Mouse (Mus musculus): ENCODE results near the gene Gpsm3. TPM values are rescaled to one million over a fixed set of nuclear protein-coding genes. Genes with fewer than 3 reads are reported as not detected.

Gpsm3 gene
- polyA plus RNA-seq, 1 experiment = 3.1 TPM

DNA sequence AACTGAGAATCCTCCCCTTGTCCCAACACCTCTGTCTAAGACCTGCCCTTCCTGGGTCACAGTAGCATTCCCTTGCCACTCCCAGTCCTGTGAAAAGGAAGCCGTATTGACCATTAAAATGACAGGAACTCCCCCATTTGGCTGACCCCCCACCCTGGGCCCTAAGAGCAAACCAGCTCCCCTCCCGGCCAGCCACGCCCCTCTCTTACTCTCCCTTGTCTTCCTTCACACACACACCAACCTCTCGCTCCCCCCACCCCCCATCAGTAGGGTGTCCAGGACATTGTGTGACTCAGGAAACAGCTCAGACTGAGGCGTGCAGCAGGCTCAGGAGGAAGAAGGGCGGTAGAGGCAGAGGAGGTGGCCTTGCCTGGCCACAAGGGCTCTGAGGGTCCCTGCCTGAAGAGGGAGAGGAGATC lies 25.6 kb upstream of the Gpsm3 start, which contains the start of gene Notch4:
Notch4 (plus strand) TSS at position 266 of the 419 bp plus-strand sequence.
- Histone ChIP-seq H3K4me3 (no peak within 1 kb of the TSS), H3ac (ENCODE audit: control insufficient read depth, insufficient read length) (no peak within 1 kb of the TSS), H3K79me2 (ENCODE audit: control insufficient read depth, insufficient read depth) (no peaks in the 10 kb centered on the region), H3K27me3 (ENCODE audit: control insufficient read depth, insufficient read depth, insufficient read length) (peaks cover 66% of the 10 kb centered on the region), H3K36me3 (ENCODE audit: control insufficient read depth, insufficient read depth) (no peaks in the 10 kb centered on the region), H3K4me2 (ENCODE audit: low read depth) (no peak within 1 kb of the TSS)
- TF ChIP-seq TCF12 (IDR thresholded peaks at IDR 0.05; ENCODE audit: insufficient read depth, poor library complexity, severe bottlenecking) (no peak), CEBPB (IDR thresholded peaks at IDR 0.05; ENCODE audit: insufficient read depth, poor library complexity, severe bottlenecking) (no peak), POLR2A (IDR thresholded peaks at IDR 0.05; ENCODE audit: insufficient read length, low read depth) (no peak), REST (IDR thresholded peaks at IDR 0.05; ENCODE audit: insufficient read depth, insufficient read length) (no peak), MYOG (IDR thresholded peaks at IDR 0.05; ENCODE audit: control insufficient read depth in 1 of 3, insufficient read depth in 1 of 3, insufficient read length in 2 of 3, low read depth in 2 of 3) (no peak), USF1 (IDR thresholded peaks at IDR 0.05; ENCODE audit: low read depth) (no peak), TCF3 (IDR thresholded peaks at IDR 0.05; ENCODE audit: insufficient read length, low read depth) (no peak), MAX (IDR thresholded peaks at IDR 0.05; ENCODE audit: low read depth) (no peak), SRF (IDR thresholded peaks at IDR 0.05; ENCODE audit: control insufficient read depth, insufficient read length, low read depth) (no peak), MYOD1 (IDR thresholded peaks at IDR 0.05; ENCODE audit: control insufficient read depth in 1 of 3, insufficient read length in 2 of 3, low read depth in 2 of 3) (no peak), POLR2AphosphoS2 (IDR thresholded peaks at IDR 0.05; ENCODE audit: insufficient read length, low read depth) (no peak), E2F4 (IDR thresholded peaks at IDR 0.05; ENCODE audit: insufficient read depth) (no peak)

DNA sequence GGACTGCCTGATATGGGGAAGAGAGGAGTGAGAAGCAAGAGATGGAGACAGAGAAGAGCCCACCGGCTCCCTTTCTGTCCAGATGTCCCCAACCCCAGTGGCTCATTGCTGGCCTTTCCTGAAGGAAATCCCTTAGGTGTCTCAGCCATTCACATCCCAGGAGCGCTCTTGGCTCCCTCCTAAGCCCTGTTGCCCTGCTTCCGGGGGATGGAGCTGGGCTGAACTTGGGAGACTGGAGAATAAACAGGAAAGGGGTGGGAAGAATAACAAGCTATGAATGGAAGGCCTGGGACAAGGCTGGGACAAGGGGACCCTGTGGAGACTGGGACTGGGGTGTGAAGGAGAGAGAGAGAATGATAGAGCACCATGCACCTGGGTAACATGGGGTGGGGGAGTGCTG lies 24.8 kb upstream of the Gpsm3 start:
- no peak overlapping the region for H3K4me3 ChIP-seq
- no peaks in the 10 kb centered on the region for H3K79me2 ChIP-seq (ENCODE audit: control insufficient read depth, insufficient read depth)
- no peak for TF ChIP-seq TCF12 (IDR thresholded peaks at IDR 0.05; ENCODE audit: insufficient read depth, poor library complexity, severe bottlenecking)
- no peak for TF ChIP-seq MYOD1 (IDR thresholded peaks at IDR 0.05; ENCODE audit: control insufficient read depth in 1 of 3, insufficient read length in 2 of 3, low read depth in 2 of 3)
- TF ChIP-seq SRF (IDR thresholded peaks at IDR 0.05; ENCODE audit: control insufficient read depth, insufficient read length, low read depth) = no peak
- no peak for TF ChIP-seq MAX (IDR thresholded peaks at IDR 0.05; ENCODE audit: low read depth)
- no peak for TF ChIP-seq USF1 (IDR thresholded peaks at IDR 0.05; ENCODE audit: low read depth)
- TF ChIP-seq REST (IDR thresholded peaks at IDR 0.05; ENCODE audit: insufficient read depth, insufficient read length) = no peak
- TF ChIP-seq POLR2A (IDR thresholded peaks at IDR 0.05; ENCODE audit: insufficient read length, low read depth) = no peak
- no peak for TF ChIP-seq POLR2AphosphoS2 (IDR thresholded peaks at IDR 0.05; ENCODE audit: insufficient read length, low read depth)
- TF ChIP-seq MYOG (IDR thresholded peaks at IDR 0.05; ENCODE audit: control insufficient read depth in 1 of 3, insufficient read depth in 1 of 3, insufficient read length in 2 of 3, low read depth in 2 of 3) = no peak
- TF ChIP-seq E2F4 (IDR thresholded peaks at IDR 0.05; ENCODE audit: insufficient read depth) = no peak
- H3K27me3 ChIP-seq (ENCODE audit: control insufficient read depth, insufficient read depth, insufficient read length) = peaks cover 62% of the 10 kb centered on the region
- H3K4me2 ChIP-seq (ENCODE audit: low read depth) = no peak overlapping the region
- no peak overlapping the region for H3ac ChIP-seq (ENCODE audit: control insufficient read depth, insufficient read length)
- no peaks in the 10 kb centered on the region for H3K36me3 ChIP-seq (ENCODE audit: control insufficient read depth, insufficient read depth)

DNA sequence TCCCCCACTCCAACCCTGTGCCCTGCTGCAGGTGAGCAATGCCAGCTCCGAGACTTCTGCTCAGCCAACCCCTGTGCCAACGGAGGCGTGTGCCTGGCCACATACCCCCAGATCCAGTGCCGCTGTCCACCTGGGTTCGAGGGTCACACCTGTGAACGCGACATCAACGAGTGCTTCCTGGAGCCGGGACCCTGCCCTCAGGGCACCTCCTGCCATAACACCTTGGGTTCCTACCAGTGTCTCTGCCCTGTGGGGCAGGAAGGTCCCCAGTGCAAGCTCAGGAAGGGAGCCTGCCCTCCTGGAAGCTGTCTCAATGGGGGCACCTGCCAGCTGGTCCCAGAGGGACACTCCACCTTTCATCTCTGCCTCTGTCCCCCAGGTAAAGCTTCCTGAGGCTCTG lies 22.3 kb upstream of the Gpsm3 start:
- no peaks in the 10 kb centered on the region for H3K79me2 ChIP-seq (ENCODE audit: control insufficient read depth, insufficient read depth)
- H3K4me3 ChIP-seq = no peak overlapping the region
- H3K4me2 ChIP-seq (ENCODE audit: low read depth) = no peak overlapping the region
- peaks cover 51% of the 10 kb centered on the region for H3K27me3 ChIP-seq (ENCODE audit: control insufficient read depth, insufficient read depth, insufficient read length)
- H3K36me3 ChIP-seq (ENCODE audit: control insufficient read depth, insufficient read depth) = no peaks in the 10 kb centered on the region
- H3ac ChIP-seq (ENCODE audit: control insufficient read depth, insufficient read length) = no peak overlapping the region
- TF ChIP-seq MYOD1 (IDR thresholded peaks at IDR 0.05; ENCODE audit: control insufficient read depth in 1 of 3, insufficient read length in 2 of 3, low read depth in 2 of 3) (no peak), TCF3 (IDR thresholded peaks at IDR 0.05; ENCODE audit: insufficient read length, low read depth) (no peak), POLR2AphosphoS2 (IDR thresholded peaks at IDR 0.05; ENCODE audit: insufficient read length, low read depth) (no peak), SRF (IDR thresholded peaks at IDR 0.05; ENCODE audit: control insufficient read depth, insufficient read length, low read depth) (no peak), E2F4 (IDR thresholded peaks at IDR 0.05; ENCODE audit: insufficient read depth) (no peak), TCF12 (IDR thresholded peaks at IDR 0.05; ENCODE audit: insufficient read depth, poor library complexity, severe bottlenecking) (no peak), POLR2A (IDR thresholded peaks at IDR 0.05; ENCODE audit: insufficient read length, low read depth) (no peak), USF1 (IDR thresholded peaks at IDR 0.05; ENCODE audit: low read depth) (no peak), MYOG (IDR thresholded peaks at IDR 0.05; ENCODE audit: control insufficient read depth in 1 of 3, insufficient read depth in 1 of 3, insufficient read length in 2 of 3, low read depth in 2 of 3) (no peak), CEBPB (IDR thresholded peaks at IDR 0.05; ENCODE audit: insufficient read depth, poor library complexity, severe bottlenecking) (no peak), MAX (IDR thresholded peaks at IDR 0.05; ENCODE audit: low read depth) (no peak), REST (IDR thresholded peaks at IDR 0.05; ENCODE audit: insufficient read depth, insufficient read length) (no peak)

DNA sequence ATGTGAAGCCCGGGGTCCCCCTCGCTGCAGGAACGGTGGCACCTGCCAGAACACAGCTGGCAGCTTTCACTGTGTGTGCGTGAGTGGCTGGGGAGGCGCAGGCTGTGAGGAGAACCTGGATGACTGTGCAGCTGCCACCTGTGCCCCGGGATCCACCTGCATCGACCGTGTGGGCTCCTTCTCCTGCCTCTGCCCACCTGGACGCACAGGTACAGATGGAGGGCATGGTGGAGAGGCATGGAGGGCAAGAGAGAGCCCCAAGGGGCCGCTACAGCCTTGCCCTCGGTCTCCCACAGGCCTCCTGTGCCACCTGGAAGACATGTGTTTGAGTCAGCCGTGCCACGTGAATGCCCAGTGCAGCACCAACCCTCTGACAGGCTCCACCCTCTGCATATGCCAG lies 21.2 kb upstream of the Gpsm3 start:
- no peak overlapping the region for H3K4me3 ChIP-seq
- H3K79me2 ChIP-seq (ENCODE audit: control insufficient read depth, insufficient read depth) = no peaks in the 10 kb centered on the region
- no peaks in the 10 kb centered on the region for H3K36me3 ChIP-seq (ENCODE audit: control insufficient read depth, insufficient read depth)
- H3K27me3 ChIP-seq (ENCODE audit: control insufficient read depth, insufficient read depth, insufficient read length) = peaks cover 46% of the 10 kb centered on the region
- H3ac ChIP-seq (ENCODE audit: control insufficient read depth, insufficient read length) = no peak overlapping the region
- H3K4me2 ChIP-seq (ENCODE audit: low read depth) = no peak overlapping the region
- TF ChIP-seq POLR2A (IDR thresholded peaks at IDR 0.05; ENCODE audit: insufficient read length, low read depth) = no peak
- no peak for TF ChIP-seq MYOD1 (IDR thresholded peaks at IDR 0.05; ENCODE audit: control insufficient read depth in 1 of 3, insufficient read length in 2 of 3, low read depth in 2 of 3)
- no peak for TF ChIP-seq MAX (IDR thresholded peaks at IDR 0.05; ENCODE audit: low read depth)
- TF ChIP-seq REST (IDR thresholded peaks at IDR 0.05; ENCODE audit: insufficient read depth, insufficient read length) = no peak
- no peak for TF ChIP-seq TCF3 (IDR thresholded peaks at IDR 0.05; ENCODE audit: insufficient read length, low read depth)
- no peak for TF ChIP-seq E2F4 (IDR thresholded peaks at IDR 0.05; ENCODE audit: insufficient read depth)
- TF ChIP-seq SRF (IDR thresholded peaks at IDR 0.05; ENCODE audit: control insufficient read depth, insufficient read length, low read depth) = no peak
- no peak for TF ChIP-seq CEBPB (IDR thresholded peaks at IDR 0.05; ENCODE audit: insufficient read depth, poor library complexity, severe bottlenecking)
- no peak for TF ChIP-seq MYOG (IDR thresholded peaks at IDR 0.05; ENCODE audit: control insufficient read depth in 1 of 3, insufficient read depth in 1 of 3, insufficient read length in 2 of 3, low read depth in 2 of 3)
- TF ChIP-seq USF1 (IDR thresholded peaks at IDR 0.05; ENCODE audit: low read depth) = no peak
- no peak for TF ChIP-seq POLR2AphosphoS2 (IDR thresholded peaks at IDR 0.05; ENCODE audit: insufficient read length, low read depth)
- TF ChIP-seq TCF12 (IDR thresholded peaks at IDR 0.05; ENCODE audit: insufficient read depth, poor library complexity, severe bottlenecking) = no peak

Measured in myocyte (in vitro differentiated cells).